Mouse (Mus musculus) embryo, embryonic 9.5 days (tissue): ENCODE measurements around the gene Rtp3.

Experiments used
- DNase-seq: peaks from one replicate; pipeline ENCODE4 v3.0.0-alpha.2; 2017; ENCODE audit errors: extremely low spot score

Gene Rtp3

GRCm38 (mm10) chr9:110945343-110945742 is 45.0 kb downstream of the Rtp3 start:
- no peak for DNase-seq

- DNase-seq = no peak
These were observed 46.1 kb downstream of the Rtp3 start for GRCm38 (mm10) chr9:110944265-110944664.

GRCm38 (mm10) chr9:110937506-110938490 is 52.6 kb downstream of the Rtp3 start:
- no peak for DNase-seq

GRCm38 (mm10) chr9:110935941-110936340 is 54.4 kb downstream of the Rtp3 start:
- no peak for DNase-seq
